Mouse (Mus musculus) lung, embryonic 16.5 days (tissue): Measurements from ENCODE around the gene Itsn1. TPM values are rescaled to one million over a fixed set of nuclear protein-coding genes. Genes with fewer than 3 reads are reported as not detected.

Experiments used
- ATAC-seq: fragments of 200-750 bp; cut with Nextera tagmentation; 2 replicates; pipeline ENCODE4 v1.8.0; 2017; ENCODE audit warnings: low read depth, mild to moderate bottlenecking, moderate library complexity
- H3K27ac ChIP-seq: fragments of 300-500 bp; sonication (generic); 2 replicates; pipeline ENCODE4 v1.5.1; 2014; ENCODE audit warnings: mild to moderate bottlenecking, control low read depth, low read length
- H3K27me3 ChIP-seq: fragments of 300-500 bp; sonication (generic); 2 replicates; pipeline ENCODE4 v1.6.1; 2014; ENCODE audit warnings: low read depth, low read length, mixed read lengths; ENCODE audit not compliant: control insufficient read depth, insufficient read depth
- H3K36me3 ChIP-seq: fragments of 300-500 bp; sonication (generic); 2 replicates; pipeline ENCODE4 v1.6.1; 2014; ENCODE audit warnings: low read length; ENCODE audit not compliant: control insufficient read depth, insufficient read depth
- H3K4me1 ChIP-seq: fragments of 300-500 bp; sonication (generic); replicated peaks from 2 replicates; pipeline ENCODE4 v1.6.1; 2014; ENCODE audit warnings: low read length, mixed read lengths; ENCODE audit not compliant: control insufficient read depth, insufficient read depth
- H3K4me2 ChIP-seq: fragments of 300-500 bp; sonication (generic); 2 replicates; pipeline ENCODE4 v1.6.1; 2014; ENCODE audit warnings: low read depth, low read length, control low read depth
- H3K4me3 ChIP-seq: fragments of 300-500 bp; sonication (generic); 2 replicates; pipeline ENCODE4 v1.5.1; 2014; ENCODE audit warnings: mild to moderate bottlenecking, low read length, control low read depth
- H3K9ac ChIP-seq: fragments of 300-500 bp; sonication (generic); 2 replicates; pipeline ENCODE4 v1.6.1; 2014; ENCODE audit warnings: low read length, control low read depth
- H3K9me3 ChIP-seq: fragments of 300-500 bp; sonication (generic); 2 replicates; pipeline ENCODE4 v1.6.1; 2016; ENCODE audit warnings: low read length; ENCODE audit not compliant: control insufficient read depth
- WGBS: fragments of 180-500 bp; shearing (Covaris S2); extraction: QIAGEN DNeasy Blood & Tissue Kit; methylation state at CpG from one replicate; pipeline ENCODE4 v1.1.7; 2014; 5-methylcytosine and 5-hydroxymethylcytosine counted together
- polyA plus RNA-seq: library from polyadenylated mRNA; unstranded; fragments of >200 nt; fragmentation: Nextera tagmentation; extraction: Ambion mirVana; gene quantifications from 2 replicates; pipeline ENCODE4 v1.2.1, GENCODE M21; 2015

Itsn1 gene
- polyA plus RNA-seq, 1 experiment from 2014 or later: 17.8 TPM

DNA sequence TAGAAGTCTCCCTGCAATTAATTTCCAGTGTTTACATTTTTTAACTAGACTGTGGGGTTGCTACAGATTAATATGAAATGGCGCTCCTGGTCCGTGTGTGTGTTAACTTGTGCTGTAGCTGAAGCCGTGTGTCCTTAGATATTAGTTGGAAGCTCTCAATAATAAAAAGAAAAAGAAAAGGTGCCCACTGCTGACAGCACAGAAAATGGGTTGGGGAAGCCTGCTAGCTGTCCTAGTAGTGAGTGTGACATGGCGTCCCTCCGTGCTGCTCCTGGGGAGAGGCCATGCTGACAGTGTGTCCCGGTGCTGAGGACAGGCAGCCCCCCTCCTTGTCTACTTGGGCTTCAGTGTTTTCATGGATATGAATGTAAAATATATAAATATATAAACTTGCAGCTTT is 142.1 kb downstream of the Itsn1 start:
- no peak for ATAC-seq
- Histone ChIP-seq H3K4me2 (no peak overlapping the region), H3K4me1 (no peaks in the 10 kb centered on the region), H3K9ac (no peak overlapping the region), H3K9me3 (no peaks in the 10 kb centered on the region), H3K4me3 (no peak overlapping the region), H3K27ac (no peak overlapping the region), H3K36me3 (peaks cover 5% of the 10 kb centered on the region), H3K27me3 (no peaks in the 10 kb centered on the region)
- WGBS: 85% methylated on average over 6 of the region's 6 CpGs

DNA sequence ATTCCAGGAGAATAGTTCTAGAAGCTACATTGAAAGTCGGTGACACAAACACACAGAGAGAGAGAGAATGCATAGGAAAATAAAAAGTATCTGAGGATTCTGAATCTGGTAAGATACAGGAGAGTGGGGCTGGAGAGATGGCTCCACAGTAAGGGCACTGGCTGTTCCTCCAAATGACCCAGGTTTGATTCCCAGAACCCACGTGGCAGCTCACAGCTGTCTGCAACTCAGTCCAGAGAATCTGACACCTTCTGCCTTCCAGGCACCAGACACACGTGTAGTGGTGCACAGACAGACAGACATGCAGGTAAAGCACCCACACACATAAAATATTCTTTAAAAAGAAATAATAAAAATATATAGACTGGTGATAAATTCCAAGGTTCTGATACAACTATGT is 144.6 kb downstream of the Itsn1 start:
- H3K36me3 ChIP-seq: peaks cover 5% of the 10 kb centered on the region
- H3K4me1 ChIP-seq: no peaks in the 10 kb centered on the region
- ATAC-seq: no peak
- WGBS: 65% methylated on average over 3 of the region's 3 CpGs
- H3K27ac ChIP-seq: no peak overlapping the region
- no peaks in the 10 kb centered on the region for H3K9me3 ChIP-seq
- H3K27me3 ChIP-seq: no peaks in the 10 kb centered on the region
- no peak overlapping the region for H3K9ac ChIP-seq
- no peak overlapping the region for H3K4me2 ChIP-seq
- H3K4me3 ChIP-seq: no peak overlapping the region

DNA sequence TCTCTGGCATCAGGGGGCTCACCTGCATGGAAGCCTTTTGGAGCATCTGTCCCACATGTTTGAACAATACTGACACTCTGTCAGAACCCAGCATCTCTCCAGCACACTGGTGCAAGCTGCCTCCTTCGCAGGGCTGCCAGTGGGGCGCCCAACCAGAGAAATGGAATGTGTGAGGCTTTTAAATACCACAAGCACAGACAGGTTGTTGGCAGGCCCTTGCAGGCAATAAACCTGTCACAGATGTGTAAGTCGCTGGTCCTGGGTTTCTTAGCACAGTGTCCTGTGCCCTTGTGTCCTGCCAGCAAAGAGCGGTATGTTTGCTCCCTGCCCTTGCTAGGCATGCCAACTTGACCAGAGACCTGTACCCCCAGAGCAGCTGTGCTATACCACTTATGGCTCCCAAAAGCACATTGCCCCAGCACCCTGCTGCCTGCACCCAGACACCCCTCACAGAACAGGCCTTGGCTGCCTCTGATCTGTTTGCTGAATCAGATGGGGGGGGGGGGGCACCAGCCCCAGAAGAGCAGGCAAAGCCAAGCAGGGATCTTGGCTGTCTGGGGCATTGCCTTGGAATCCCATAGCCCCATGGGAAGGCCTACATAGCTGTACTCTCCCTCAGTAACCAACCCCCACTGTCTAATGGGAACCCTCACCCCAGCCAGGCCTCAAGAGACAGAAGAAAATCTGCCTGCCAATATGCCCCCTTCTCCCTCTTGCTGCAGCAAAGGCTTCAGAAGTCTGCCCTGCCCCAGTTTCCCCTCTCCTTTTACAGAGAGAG is 146.7 kb downstream of the Itsn1 start:
- Histone ChIP-seq H3K9me3 (no peaks in the 10 kb centered on the region), H3K4me2 (no peak overlapping the region), H3K36me3 (no peaks in the 10 kb centered on the region; the same call in 1 of the 2 replicates), H3K27ac (no peak overlapping the region), H3K4me3 (no peak overlapping the region), H3K27me3 (no peaks in the 10 kb centered on the region), H3K4me1 (no peaks in the 10 kb centered on the region), H3K9ac (no peak overlapping the region)
- 0 out of 2 replicates have a peak, but pooled peaks have one; percentile 26 for ATAC-seq
- 46% methylated on average over 4 of the region's 4 CpGs for WGBS

DNA sequence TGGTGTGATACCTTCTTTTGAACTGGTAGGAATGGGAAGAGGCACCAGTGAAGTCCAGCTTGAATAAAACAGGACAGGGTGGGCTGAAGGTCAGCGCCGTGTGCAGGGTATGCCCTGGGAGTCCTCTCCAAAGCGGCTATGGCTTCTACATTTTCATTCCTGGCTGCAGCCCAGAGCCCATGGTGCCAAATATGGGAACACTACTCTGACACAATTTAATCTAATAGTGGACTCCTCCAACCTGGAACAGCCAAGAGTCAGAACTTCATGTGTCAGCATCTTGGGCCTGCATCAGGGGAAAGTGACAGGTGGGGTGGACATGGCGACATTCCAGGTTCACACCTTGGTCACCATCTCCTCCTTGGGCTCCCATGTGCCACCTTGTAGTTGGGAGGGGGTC is 147.4 kb downstream of the Itsn1 start:
- Histone ChIP-seq H3K27ac (no peak overlapping the region), H3K36me3 (no peaks in the 10 kb centered on the region), H3K9me3 (no peaks in the 10 kb centered on the region), H3K9ac (no peak overlapping the region), H3K4me3 (no peak overlapping the region), H3K4me2 (no peak overlapping the region), H3K4me1 (no peaks in the 10 kb centered on the region), H3K27me3 (no peaks in the 10 kb centered on the region)
- 84% methylated on average over 4 of the region's 4 CpGs for WGBS
- no peak for ATAC-seq

DNA sequence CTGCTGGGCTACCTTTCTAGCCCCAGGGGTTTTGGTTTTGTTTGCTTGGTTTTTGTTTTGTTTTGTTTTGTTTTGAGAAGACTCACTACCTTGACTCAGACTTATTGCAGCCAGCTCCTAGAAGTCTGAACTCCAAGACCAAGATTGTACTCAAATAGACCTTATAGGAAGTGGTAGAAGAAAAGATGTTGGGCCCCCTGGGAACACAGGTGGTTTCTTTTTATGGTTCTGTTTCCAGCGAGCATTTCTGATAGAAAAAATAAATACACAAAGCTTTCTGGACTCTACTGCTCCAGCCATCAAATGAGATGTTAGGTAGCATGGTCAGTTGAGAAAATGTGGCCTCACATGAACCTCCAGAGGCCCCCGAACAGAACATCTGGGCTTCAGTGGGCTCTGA is 150.0 kb downstream of the Itsn1 start:
- 74% methylated on average over 2 of the region's 2 CpGs for WGBS
- H3K4me1 ChIP-seq: no peaks in the 10 kb centered on the region; the same call in 1 of the 2 replicates
- H3K27ac ChIP-seq: no peak overlapping the region
- ATAC-seq: no peak
- no peak overlapping the region for H3K9ac ChIP-seq
- H3K4me3 ChIP-seq: no peak overlapping the region
- H3K9me3 ChIP-seq: no peaks in the 10 kb centered on the region
- H3K36me3 ChIP-seq: no peaks in the 10 kb centered on the region
- no peak overlapping the region for H3K4me2 ChIP-seq
- H3K27me3 ChIP-seq: no peaks in the 10 kb centered on the region

DNA sequence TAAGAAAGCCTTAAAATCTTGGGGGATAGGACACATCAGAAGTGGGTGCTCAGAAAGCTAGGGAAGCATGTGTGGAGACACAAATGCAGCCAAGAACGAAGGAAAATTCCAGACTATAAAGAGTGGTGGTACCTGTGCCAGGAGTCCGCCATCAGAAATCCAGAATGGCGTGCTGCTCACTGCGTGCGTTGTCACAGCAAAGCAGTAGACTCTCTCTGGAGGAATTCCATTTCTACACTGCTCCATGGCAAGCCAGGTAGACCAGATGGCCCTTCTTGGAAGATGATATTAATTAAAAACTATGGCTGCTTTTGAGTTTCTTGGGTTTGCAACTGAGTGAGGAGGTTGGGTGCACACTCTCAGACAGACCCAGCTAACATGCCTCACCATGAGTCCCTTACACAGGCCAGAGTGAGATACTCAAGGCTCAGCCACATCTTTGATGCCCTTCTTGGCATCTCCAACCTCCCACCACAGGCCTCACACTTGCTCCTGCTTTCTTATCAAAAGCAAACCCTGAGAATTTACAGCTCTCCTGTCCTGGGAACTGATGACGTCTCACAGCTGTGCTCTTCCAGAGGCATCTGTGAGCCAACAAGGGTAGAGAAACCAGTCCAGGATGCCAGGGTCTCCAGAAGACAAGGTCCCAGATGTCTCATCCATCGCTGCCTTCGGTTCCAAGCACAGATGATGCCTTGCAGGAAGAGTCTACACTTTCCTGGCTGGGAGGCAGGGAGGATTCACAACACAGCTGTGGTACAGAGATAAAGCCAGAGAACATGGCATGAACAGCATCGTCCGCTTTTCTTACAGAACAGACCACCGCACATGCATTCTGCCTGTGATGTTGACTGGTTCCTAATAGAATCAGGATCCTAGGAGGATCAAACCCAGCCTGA is 152.0 kb downstream of the Itsn1 start:
- no peaks in the 10 kb centered on the region for H3K36me3 ChIP-seq
- no peak overlapping the region for H3K27ac ChIP-seq
- no peak overlapping the region for H3K4me3 ChIP-seq
- H3K9ac ChIP-seq: no peak overlapping the region
- 90% methylated on average over 11 of the region's 11 CpGs for WGBS
- H3K4me2 ChIP-seq: no peak overlapping the region
- peaks cover 4% of the 10 kb centered on the region; the same call in 1 of the 2 replicates for H3K4me1 ChIP-seq
- no peaks in the 10 kb centered on the region for H3K27me3 ChIP-seq
- no peak for ATAC-seq
- no peaks in the 10 kb centered on the region for H3K9me3 ChIP-seq

DNA sequence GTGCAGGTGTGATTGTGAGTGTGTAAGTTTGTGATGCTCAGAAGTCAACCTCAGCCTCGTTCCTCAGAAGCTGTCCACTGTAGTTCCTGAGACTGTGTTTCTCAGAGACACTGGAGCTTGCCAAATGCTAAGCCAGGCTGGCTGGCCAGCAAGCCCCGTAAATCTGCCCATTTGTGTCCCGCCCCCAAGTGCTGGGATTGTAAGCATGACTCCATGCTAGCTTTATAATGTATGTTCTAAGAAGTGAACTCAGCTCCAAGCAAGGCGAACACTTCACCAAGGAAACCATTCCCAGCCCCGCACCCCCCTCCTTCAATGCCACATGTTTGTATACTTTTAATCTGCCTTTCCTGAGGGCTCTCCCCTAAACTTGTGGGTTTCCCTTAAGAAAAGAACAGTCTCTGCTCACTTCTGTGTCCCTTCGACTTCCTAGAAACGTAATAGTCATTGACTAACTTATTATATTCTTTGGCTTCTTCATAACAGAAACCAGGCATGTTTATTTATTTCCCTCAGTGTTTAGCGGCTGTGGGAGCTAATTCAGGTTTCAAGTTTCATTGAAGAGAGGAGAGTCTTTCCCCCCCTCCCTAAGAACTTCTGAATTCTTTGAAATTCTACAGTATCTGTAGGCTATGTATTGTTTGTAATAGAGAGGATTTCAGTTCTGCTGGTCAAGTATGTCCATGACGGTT is 153.2 kb downstream of the Itsn1 start:
- ATAC-seq: no peak
- no peak overlapping the region for H3K27ac ChIP-seq

DNA sequence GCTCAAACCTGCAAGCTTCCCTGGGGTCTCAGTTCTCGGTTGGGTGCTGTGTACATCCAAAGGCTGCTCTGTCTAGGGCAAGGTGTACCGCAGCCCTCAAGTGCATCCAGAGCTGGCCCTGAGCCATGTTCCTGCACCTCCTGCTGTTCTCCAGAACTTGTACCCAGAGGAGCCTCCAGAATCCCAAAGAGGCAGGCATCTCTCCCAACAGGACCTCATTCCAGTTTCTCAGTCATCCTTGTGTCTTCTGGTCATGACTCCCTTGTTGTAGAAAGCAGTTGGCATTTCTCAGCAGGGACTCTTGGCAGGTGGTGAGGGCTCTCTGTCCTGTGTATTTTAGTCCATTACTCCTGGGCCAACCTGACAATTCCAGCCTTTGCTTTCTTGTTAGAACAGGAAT is 154.6 kb downstream of the Itsn1 start:
- Histone ChIP-seq H3K4me3 (no peak overlapping the region), H3K27me3 (no peaks in the 10 kb centered on the region), H3K9ac (no peak overlapping the region), H3K27ac (no peak overlapping the region), H3K4me2 (no peak overlapping the region), H3K9me3 (no peaks in the 10 kb centered on the region), H3K4me1 (peaks cover 4% of the 10 kb centered on the region; the same call in 1 of the 2 replicates), H3K36me3 (no peaks in the 10 kb centered on the region)
- no peak for ATAC-seq
- whole genome bisulfite sequencing: 95% methylated on average over 2 of the region's 2 CpGs

More for the DNA sequence above, 153.2 kb downstream of the Itsn1 start:
- Histone ChIP-seq H3K36me3 (no peaks in the 10 kb centered on the region), H3K9ac (no peak overlapping the region), H3K9me3 (no peaks in the 10 kb centered on the region), H3K4me3 (no peak overlapping the region), H3K4me2 (no peak overlapping the region), H3K27me3 (no peaks in the 10 kb centered on the region), H3K4me1 (peaks cover 4% of the 10 kb centered on the region; the same call in 1 of the 2 replicates)
- WGBS: 52% methylated on average over 9 of the region's 9 CpGs

DNA sequence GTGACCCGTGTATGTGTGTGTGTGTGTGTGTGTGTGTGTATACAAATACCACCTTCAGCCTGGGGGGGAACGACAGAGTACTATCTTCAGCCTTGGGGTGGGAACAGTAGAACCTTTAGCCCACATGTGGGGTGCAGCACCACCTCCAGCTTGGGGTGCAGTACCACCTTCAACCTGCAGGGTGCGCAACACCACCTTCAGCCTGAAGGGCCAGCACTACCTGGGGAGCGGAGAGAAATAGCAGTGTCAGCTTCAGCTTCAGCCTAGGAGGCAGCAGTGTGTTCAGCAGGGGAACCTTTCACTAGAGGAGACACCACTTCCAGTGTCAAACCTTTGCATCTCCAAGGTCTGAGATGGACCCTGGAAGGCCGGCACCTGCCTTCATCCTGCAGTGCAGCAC is 155.1 kb downstream of the Itsn1 start:
- Histone ChIP-seq H3K9ac (no peak overlapping the region), H3K27ac (no peak overlapping the region), H3K36me3 (no peaks in the 10 kb centered on the region), H3K4me3 (no peak overlapping the region), H3K27me3 (no peaks in the 10 kb centered on the region), H3K4me2 (no peak overlapping the region), H3K4me1 (peaks cover 4% of the 10 kb centered on the region; the same call in 1 of the 2 replicates), H3K9me3 (no peaks in the 10 kb centered on the region)
- ATAC-seq: no peak
- 57% methylated on average over 5 of the region's 5 CpGs for WGBS
